Comparison of ENCODE assay signal across 12 mouse cellular contexts in the genomic region with DNA sequence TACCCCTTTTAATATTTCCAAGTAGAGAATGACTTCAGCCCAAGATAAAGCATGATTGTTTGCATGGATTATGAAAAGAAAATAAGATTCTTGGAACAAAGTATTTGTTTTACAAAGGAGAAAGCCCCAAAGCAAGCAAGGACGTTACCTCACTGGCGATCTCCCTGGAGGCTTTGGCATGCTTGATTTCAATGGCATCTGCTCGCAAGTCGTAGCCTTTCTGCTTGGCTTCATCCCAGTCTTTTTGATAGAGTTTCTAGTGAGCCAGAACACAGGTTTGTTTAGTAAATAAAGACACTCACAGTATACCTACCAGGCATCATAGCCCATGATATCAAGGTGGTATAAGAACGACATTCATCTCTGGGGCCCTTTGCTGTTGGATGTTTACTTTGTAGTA.
"Had no signal": no experiment of that assay in that cellular context is flagged by ENCODE, and none has a peak within 500 bp of the region (broad histone marks: within the 10 kb centered on the region; RNA-seq: fewer than 3 reads in every experiment).

No protein-coding gene starts in this region.

- H3K4me3 ChIP-seq: kidney, embryonic 15.5 days; limb, embryonic 15.5 days; liver, embryonic 12.5 days; lung, embryonic 15.5 days; midbrain, embryonic 13.5 days; neural tube, embryonic 12.5 days had no signal

- H3K27me3 ChIP-seq: kidney, embryonic 15.5 days; limb, embryonic 15.5 days; liver, embryonic 12.5 days; lung, embryonic 15.5 days; midbrain, embryonic 13.5 days; neural tube, embryonic 12.5 days had no signal

- H3K9ac ChIP-seq: kidney, embryonic 15.5 days; limb, embryonic 15.5 days; liver, embryonic 12.5 days; lung, embryonic 15.5 days; midbrain, embryonic 13.5 days; neural tube, embryonic 12.5 days had no signal

- H3K4me1 ChIP-seq: kidney, embryonic 15.5 days; limb, embryonic 15.5 days; liver, embryonic 12.5 days; lung, embryonic 15.5 days; midbrain, embryonic 13.5 days; neural tube, embryonic 12.5 days had no signal

- ATAC-seq: liver, embryonic 12.5 days; midbrain, embryonic 13.5 days had no signal

- H3K36me3 ChIP-seq: kidney, embryonic 15.5 days; limb, embryonic 15.5 days; liver, embryonic 12.5 days; lung, embryonic 15.5 days; midbrain, embryonic 13.5 days; neural tube, embryonic 12.5 days had no signal

- H3K27ac ChIP-seq: kidney, embryonic 15.5 days; limb, embryonic 15.5 days; liver, embryonic 12.5 days; lung, embryonic 15.5 days; midbrain, embryonic 13.5 days; neural tube, embryonic 12.5 days; stomach, postnatal 0 days had no signal

- DNase-seq: kidney, postnatal 25 days; layer of hippocampus, postnatal 36 days; retina, postnatal 1 day; right cerebral cortex, postnatal 14 days; thymus, postnatal 4 days had no signal
